Mouse (Mus musculus): Measurements from ENCODE around the gene Mylip.

DNA sequence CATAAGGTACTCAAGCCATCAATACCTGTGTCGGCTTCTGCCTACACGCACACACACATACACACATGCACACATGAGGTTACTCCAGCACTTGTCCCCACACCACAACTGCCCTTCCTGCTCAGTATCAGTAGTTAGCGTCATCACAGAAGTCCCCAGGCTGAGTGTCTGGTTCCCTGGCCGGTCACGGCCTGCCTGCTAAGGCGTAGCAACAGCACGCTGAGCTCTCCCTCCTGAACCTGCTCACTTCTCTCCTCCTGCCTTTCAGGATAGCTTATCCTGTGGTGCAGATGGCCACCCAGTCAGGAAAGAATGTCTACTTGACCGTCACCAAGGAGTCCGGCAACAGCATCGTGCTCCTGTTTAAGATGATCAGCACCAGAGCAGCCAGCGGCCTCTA lies 16.7 kb downstream of the Mylip start:
- TF ChIP-seq CTCF (IDR thresholded peaks at IDR 0.05; ENCODE audit: low read depth, low read length) (no peak), POLR2A (IDR thresholded peaks at IDR 0.05; ENCODE audit: insufficient read depth, low read length) (no peak), EP300 (IDR thresholded peaks at IDR 0.05; ENCODE audit: insufficient read depth, low read depth, low read length) (no peak)

All from ES-Bruce4 (cell line).